Mouse (Mus musculus): Measurements from ENCODE around the gene Dgcr8. TPM values are rescaled to one million over a fixed set of nuclear protein-coding genes. Genes with fewer than 3 reads are reported as not detected.

Gene Dgcr8
- polyA plus RNA-seq, 1 experiment from 2014 or later = 28.9 TPM

GRCm38 (mm10) chr16:18231451-18231850, 57.6 kb downstream of the Dgcr8 start:
- no peak for DNase-seq (ENCODE audit: low spot score)

GRCm38 (mm10) chr16:18231047-18231446, 58.0 kb downstream of the Dgcr8 start:
- Histone ChIP-seq H3K9me3 (ENCODE audit: control insufficient read depth, low read length) (no peaks in the 10 kb centered on the region), H3K9ac (ENCODE audit: low read depth, low read length) (no peak overlapping the region), H3K4me2 (ENCODE audit: low read depth, low read length) (no peak overlapping the region), H3K27ac (replicated peaks; ENCODE audit: low read depth, low read length) (no peak overlapping the region), H3K4me3 (ENCODE audit: low read depth, low read length) (no peak overlapping the region), H3K36me3 (ENCODE audit: control insufficient read depth, insufficient read depth, low read length) (peaks cover 25% of the 10 kb centered on the region), H3K27me3 (replicated peaks; ENCODE audit: control insufficient read depth, insufficient read depth, low read length) (no peaks in the 10 kb centered on the region), H3K4me1 (ENCODE audit: control insufficient read depth, insufficient read depth, low read length) (peaks cover 19% of the 10 kb centered on the region)
- 81% methylated on average over 3 of the region's 3 CpGs for WGBS
- ATAC-seq (ENCODE audit: low read depth) (no peak), DNase-seq (ENCODE audit: low spot score) (no peak)

More at GRCm38 (mm10) chr16:18231451-18231850, 57.6 kb downstream of the Dgcr8 start:
- no peak for ATAC-seq (ENCODE audit: low read depth)
- Histone ChIP-seq H3K9ac (ENCODE audit: low read depth, low read length) (no peak overlapping the region), H3K4me2 (ENCODE audit: low read depth, low read length) (no peak overlapping the region), H3K4me3 (ENCODE audit: low read depth, low read length) (no peak overlapping the region), H3K27me3 (replicated peaks; ENCODE audit: control insufficient read depth, insufficient read depth, low read length) (no peaks in the 10 kb centered on the region), H3K9me3 (ENCODE audit: control insufficient read depth, low read length) (no peaks in the 10 kb centered on the region), H3K27ac (replicated peaks; ENCODE audit: low read depth, low read length) (no peak overlapping the region), H3K36me3 (ENCODE audit: control insufficient read depth, insufficient read depth, low read length) (peaks cover 21% of the 10 kb centered on the region), H3K4me1 (ENCODE audit: control insufficient read depth, insufficient read depth, low read length) (peaks cover 23% of the 10 kb centered on the region)
- WGBS = 83% methylated on average over 4 of the region's 4 CpGs

GRCm38 (mm10) chr16:18230617-18231016, 58.4 kb downstream of the Dgcr8 start:
- Histone ChIP-seq H3K27me3 (replicated peaks; ENCODE audit: control insufficient read depth, insufficient read depth, low read length) (no peaks in the 10 kb centered on the region), H3K4me2 (ENCODE audit: low read depth, low read length) (no peak overlapping the region), H3K9ac (ENCODE audit: low read depth, low read length) (no peak overlapping the region), H3K4me3 (ENCODE audit: low read depth, low read length) (no peak overlapping the region), H3K9me3 (ENCODE audit: control insufficient read depth, low read length) (no peaks in the 10 kb centered on the region), H3K4me1 (ENCODE audit: control insufficient read depth, insufficient read depth, low read length) (peaks cover 15% of the 10 kb centered on the region), H3K27ac (replicated peaks; ENCODE audit: low read depth, low read length) (no peak overlapping the region), H3K36me3 (ENCODE audit: control insufficient read depth, insufficient read depth, low read length) (peaks cover 29% of the 10 kb centered on the region)
- DNase-seq (ENCODE audit: low spot score) (no peak), ATAC-seq (ENCODE audit: low read depth) (no peak)
- WGBS = 85% methylated on average over 6 of the region's 6 CpGs

GRCm38 (mm10) chr16:18229622-18230021, 59.4 kb downstream of the Dgcr8 start:
- H3K9ac ChIP-seq (ENCODE audit: low read depth, low read length) = no peak overlapping the region

GRCm38 (mm10) chr16:18228856-18229255, 60.2 kb downstream of the Dgcr8 start:
- Histone ChIP-seq H3K27ac (replicated peaks; ENCODE audit: low read depth, low read length) (no peak overlapping the region), H3K9ac (ENCODE audit: low read depth, low read length) (no peak overlapping the region), H3K4me2 (ENCODE audit: low read depth, low read length) (no peak overlapping the region), H3K4me1 (ENCODE audit: control insufficient read depth, insufficient read depth, low read length) (peaks cover 13% of the 10 kb centered on the region), H3K36me3 (ENCODE audit: control insufficient read depth, insufficient read depth, low read length) (peaks cover 46% of the 10 kb centered on the region), H3K4me3 (ENCODE audit: low read depth, low read length) (no peak overlapping the region), H3K27me3 (replicated peaks; ENCODE audit: control insufficient read depth, insufficient read depth, low read length) (no peaks in the 10 kb centered on the region), H3K9me3 (ENCODE audit: control insufficient read depth, low read length) (no peaks in the 10 kb centered on the region)
- no peak for ATAC-seq (ENCODE audit: low read depth)
- DNase-seq (ENCODE audit: low spot score) = no peak
- 82% methylated on average over 4 of the region's 4 CpGs for WGBS

More at GRCm38 (mm10) chr16:18229622-18230021, 59.4 kb downstream of the Dgcr8 start:
- no peak for DNase-seq (ENCODE audit: low spot score)
- Histone ChIP-seq H3K4me1 (ENCODE audit: control insufficient read depth, insufficient read depth, low read length) (peaks cover 15% of the 10 kb centered on the region), H3K9me3 (ENCODE audit: control insufficient read depth, low read length) (no peaks in the 10 kb centered on the region), H3K27me3 (replicated peaks; ENCODE audit: control insufficient read depth, insufficient read depth, low read length) (no peaks in the 10 kb centered on the region), H3K36me3 (ENCODE audit: control insufficient read depth, insufficient read depth, low read length) (peaks cover 39% of the 10 kb centered on the region), H3K4me3 (ENCODE audit: low read depth, low read length) (no peak overlapping the region), H3K27ac (replicated peaks; ENCODE audit: low read depth, low read length) (no peak overlapping the region), H3K4me2 (ENCODE audit: low read depth, low read length) (no peak overlapping the region)
- peak; percentile 27; the same call in 1 of the 2 replicates for ATAC-seq (ENCODE audit: low read depth)
- 57% methylated on average over 11 of the region's 11 CpGs for WGBS

GRCm38 (mm10) chr16:18227897-18228422, 61.1 kb downstream of the Dgcr8 start:
- no peak overlapping the region for H3K27ac ChIP-seq (replicated peaks; ENCODE audit: low read depth, low read length)
- H3K27me3 ChIP-seq (replicated peaks; ENCODE audit: control insufficient read depth, insufficient read depth, low read length) = no peaks in the 10 kb centered on the region
- H3K4me3 ChIP-seq (ENCODE audit: low read depth, low read length) = no peak overlapping the region
- no peak overlapping the region for H3K9ac ChIP-seq (ENCODE audit: low read depth, low read length)
- H3K9me3 ChIP-seq (ENCODE audit: control insufficient read depth, low read length) = no peaks in the 10 kb centered on the region
- H3K4me2 ChIP-seq (ENCODE audit: low read depth, low read length) = no peak overlapping the region
- ATAC-seq (ENCODE audit: low read depth) (no peak), DNase-seq (ENCODE audit: low spot score) (no peak)
- 96% methylated on average over 19 of the region's 20 CpGs for WGBS
- 0 out of 2 replicates have a peak, but pooled peaks cover 7% of the 10 kb centered on the region for H3K4me1 ChIP-seq (ENCODE audit: control insufficient read depth, insufficient read depth, low read length)
- H3K36me3 ChIP-seq (ENCODE audit: control insufficient read depth, insufficient read depth, low read length) = peaks cover 55% of the 10 kb centered on the region

GRCm38 (mm10) chr16:18227187-18227586, 61.9 kb downstream of the Dgcr8 start:
- 0 out of 2 replicates have a peak, but pooled peaks cover 7% of the 10 kb centered on the region for H3K4me1 ChIP-seq (ENCODE audit: control insufficient read depth, insufficient read depth, low read length)
- DNase-seq (ENCODE audit: low spot score) = no peak
- no peak for ATAC-seq (ENCODE audit: low read depth)
- no peak overlapping the region for H3K4me3 ChIP-seq (ENCODE audit: low read depth, low read length)
- H3K27me3 ChIP-seq (replicated peaks; ENCODE audit: control insufficient read depth, insufficient read depth, low read length) = no peaks in the 10 kb centered on the region
- no peak overlapping the region for H3K27ac ChIP-seq (replicated peaks; ENCODE audit: low read depth, low read length)
- H3K4me2 ChIP-seq (ENCODE audit: low read depth, low read length) = no peak overlapping the region
- H3K36me3 ChIP-seq (ENCODE audit: control insufficient read depth, insufficient read depth, low read length) = peaks cover 63% of the 10 kb centered on the region
- WGBS = 96% methylated on average over 13 of the region's 13 CpGs
- H3K9ac ChIP-seq (ENCODE audit: low read depth, low read length) = no peak overlapping the region
- H3K9me3 ChIP-seq (ENCODE audit: control insufficient read depth, low read length) = no peaks in the 10 kb centered on the region

GRCm38 (mm10) chr16:18222188-18222587, 66.9 kb downstream of the Dgcr8 start:
- Histone ChIP-seq H3K36me3 (ENCODE audit: control insufficient read depth, insufficient read depth, low read length) (peaks cover 51% of the 10 kb centered on the region), H3K27ac (replicated peaks; ENCODE audit: low read depth, low read length) (no peak overlapping the region), H3K9ac (ENCODE audit: low read depth, low read length) (no peak overlapping the region), H3K4me3 (ENCODE audit: low read depth, low read length) (no peak overlapping the region), H3K4me2 (ENCODE audit: low read depth, low read length) (no peak overlapping the region), H3K9me3 (ENCODE audit: control insufficient read depth, low read length) (no peaks in the 10 kb centered on the region), H3K4me1 (ENCODE audit: control insufficient read depth, insufficient read depth, low read length) (0 out of 2 replicates have a peak, but pooled peaks cover 4% of the 10 kb centered on the region), H3K27me3 (replicated peaks; ENCODE audit: control insufficient read depth, insufficient read depth, low read length) (no peaks in the 10 kb centered on the region)
- DNase-seq (ENCODE audit: low spot score) = no peak
- 83% methylated on average over 10 of the region's 11 CpGs for WGBS
- ATAC-seq (ENCODE audit: low read depth) = no peak

GRCm38 (mm10) chr16:18221543-18221898, 67.5 kb downstream of the Dgcr8 start:
- peaks cover 44% of the 10 kb centered on the region for H3K36me3 ChIP-seq (ENCODE audit: control insufficient read depth, insufficient read depth, low read length)
- H3K9me3 ChIP-seq (ENCODE audit: control insufficient read depth, low read length) = no peaks in the 10 kb centered on the region
- no peak overlapping the region for H3K4me3 ChIP-seq (ENCODE audit: low read depth, low read length)
- no peak for DNase-seq (ENCODE audit: low spot score)
- H3K9ac ChIP-seq (ENCODE audit: low read depth, low read length) = no peak overlapping the region
- 0 out of 2 replicates have a peak, but pooled peaks cover 4% of the 10 kb centered on the region for H3K4me1 ChIP-seq (ENCODE audit: control insufficient read depth, insufficient read depth, low read length)
- H3K27me3 ChIP-seq (replicated peaks; ENCODE audit: control insufficient read depth, insufficient read depth, low read length) = no peaks in the 10 kb centered on the region
- H3K4me2 ChIP-seq (ENCODE audit: low read depth, low read length) = no peak overlapping the region
- no peak overlapping the region for H3K27ac ChIP-seq (replicated peaks; ENCODE audit: low read depth, low read length)
- 65% methylated on average over 11 of the region's 11 CpGs for WGBS
- ATAC-seq (ENCODE audit: low read depth) = no peak
